Mouse (Mus musculus) forebrain, embryonic 14.5 days (tissue): ENCODE data around the gene Nedd8. TPM values are rescaled to one million over a fixed set of nuclear protein-coding genes. Genes with fewer than 3 reads are reported as not detected.

Experiments
- ATAC-seq: fragments of 200-750 bp; cut with Nextera tagmentation; 2 replicates; pipeline ENCODE4 v1.8.0; 2017; ENCODE audit warnings: mild to moderate bottlenecking, moderate library complexity
- DNase-seq: peaks from one replicate; pipeline ENCODE4 v3.0.0-alpha.2; 2015; ENCODE audit warnings: low spot score
- H3K27ac ChIP-seq: fragments of 300-500 bp; sonication (generic); 2 replicates; pipeline ENCODE4 v1.5.1; 2014; ENCODE audit warnings: low read depth, mild to moderate bottlenecking, control low read depth, low read length, moderate library complexity
- H3K27me3 ChIP-seq: fragments of 300-500 bp; sonication (generic); replicated peaks from 2 replicates; pipeline ENCODE4 v1.6.1; 2014; ENCODE audit warnings: low read length, control low read depth, mixed read lengths; ENCODE audit not compliant: control insufficient read depth, insufficient read depth
- H3K36me3 ChIP-seq: fragments of 300-500 bp; sonication (generic); 2 replicates; pipeline ENCODE4 v1.6.1; 2014; ENCODE audit warnings: low read length, control low read depth; ENCODE audit not compliant: control insufficient read depth, insufficient read depth
- H3K4me1 ChIP-seq: fragments of 300-500 bp; sonication (generic); 2 replicates; pipeline ENCODE4 v1.6.1; 2014; ENCODE audit warnings: antibody characterized with exemption, low read length, control low read depth; ENCODE audit not compliant: control insufficient read depth, insufficient read depth
- H3K4me2 ChIP-seq: fragments of 300-500 bp; sonication (generic); 2 replicates; pipeline ENCODE4 v1.6.1; 2014; ENCODE audit warnings: mild to moderate bottlenecking, control low read depth, low read length
- H3K4me3 ChIP-seq: fragments of 300-500 bp; sonication (generic); 2 replicates; pipeline ENCODE4 v1.5.1; 2014; ENCODE audit warnings: low read depth, low read length, control low read depth
- H3K9ac ChIP-seq: fragments of 300-500 bp; sonication (generic); 2 replicates; pipeline ENCODE4 v1.6.1; 2014; ENCODE audit warnings: mild to moderate bottlenecking, low read length, control low read depth, moderate library complexity
- H3K9me3 ChIP-seq: fragments of 300-500 bp; sonication (generic); replicated peaks from 2 replicates; pipeline ENCODE4 v1.6.1; 2016; ENCODE audit warnings: low read length, control low read depth, mixed read lengths; ENCODE audit not compliant: control insufficient read depth
- WGBS: fragments of 180-500 bp; shearing (Covaris S2); extraction: QIAGEN DNeasy Blood & Tissue Kit; methylation state at CpG from one replicate; pipeline ENCODE4 v1.1.7; 2014; 5-methylcytosine and 5-hydroxymethylcytosine counted together
- polyA plus RNA-seq: library from polyadenylated mRNA; unstranded; fragments of >200 nt; fragmentation: Nextera tagmentation; extraction: Ambion mirVana; gene quantifications from 2 replicates; pipeline ENCODE4 v1.2.1, GENCODE M21; 2014

The Nedd8 gene
- polyA plus RNA-seq, 1 experiment from 2014 or later, result 707 TPM

DNA sequence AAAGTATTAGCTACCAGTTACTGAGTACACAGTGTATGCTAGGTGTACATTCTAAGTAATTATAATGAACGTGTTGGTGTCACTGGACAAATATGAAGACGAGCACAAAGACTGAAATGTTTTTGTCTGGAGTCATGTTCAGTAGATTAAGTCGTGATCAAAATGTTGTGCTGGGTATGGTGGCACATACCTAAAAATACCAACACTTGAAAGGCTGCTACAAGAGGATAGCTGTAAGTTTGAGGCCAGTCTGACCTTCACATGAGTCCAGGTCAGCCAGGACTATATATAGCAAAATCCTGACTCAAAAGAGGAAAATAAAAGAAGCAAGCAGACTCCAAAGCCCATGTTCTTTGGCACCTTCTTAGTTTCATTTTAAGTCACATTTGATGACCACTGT, 15.0 kb downstream of the Nedd8 start:
- Histone ChIP-seq H3K36me3 (peaks cover 13% of the 10 kb centered on the region), H3K27ac (no peak overlapping the region), H3K9me3 (no peaks in the 10 kb centered on the region), H3K4me3 (no peak overlapping the region), H3K4me2 (no peak overlapping the region), H3K9ac (no peak overlapping the region), H3K27me3 (no peaks in the 10 kb centered on the region), H3K4me1 (no peaks in the 10 kb centered on the region)
- ATAC-seq, result no peak
- WGBS, result 91% methylated on average over 3 of the region's 3 CpGs
- DNase-seq, result no peak

- DNase-seq, result no peak
- Histone ChIP-seq H3K27me3 (no peaks in the 10 kb centered on the region), H3K4me2 (no peak overlapping the region), H3K4me3 (no peak overlapping the region), H3K4me1 (no peaks in the 10 kb centered on the region), H3K27ac (no peak overlapping the region), H3K9me3 (no peaks in the 10 kb centered on the region), H3K36me3 (peaks cover 5% of the 10 kb centered on the region; the same call in 1 of the 2 replicates), H3K9ac (no peak overlapping the region)
- WGBS, result 90% methylated on average over 7 of the region's 7 CpGs
- no peak for ATAC-seq
These were observed 20.4 kb downstream of the Nedd8 start for GRCm38 (mm10) chr14:55651528-55651927.

- WGBS, result 98% methylated on average over 2 of the region's 2 CpGs
- H3K27me3 ChIP-seq, result no peaks in the 10 kb centered on the region
- peaks cover 1% of the 10 kb centered on the region for H3K4me1 ChIP-seq
- H3K9ac ChIP-seq, result no peak within 1 kb of the TSS
- DNase-seq, result no peak
- no peak within 1 kb of the TSS for H3K27ac ChIP-seq
- H3K36me3 ChIP-seq, result peaks cover 10% of the 10 kb centered on the region; the same call in 1 of the 2 replicates
- no peaks in the 10 kb centered on the region for H3K9me3 ChIP-seq
- H3K4me2 ChIP-seq, result no peak within 1 kb of the TSS
- H3K4me3 ChIP-seq, result no peak within 1 kb of the TSS
- no peak for ATAC-seq
These were observed 22.0 kb downstream of the Nedd8 start, which contains the start of gene Tssk4 for GRCm38 (mm10) chr14:55649884-55650283. TSS of gene Tssk4 (plus strand) at chr14:55650184.

DNA sequence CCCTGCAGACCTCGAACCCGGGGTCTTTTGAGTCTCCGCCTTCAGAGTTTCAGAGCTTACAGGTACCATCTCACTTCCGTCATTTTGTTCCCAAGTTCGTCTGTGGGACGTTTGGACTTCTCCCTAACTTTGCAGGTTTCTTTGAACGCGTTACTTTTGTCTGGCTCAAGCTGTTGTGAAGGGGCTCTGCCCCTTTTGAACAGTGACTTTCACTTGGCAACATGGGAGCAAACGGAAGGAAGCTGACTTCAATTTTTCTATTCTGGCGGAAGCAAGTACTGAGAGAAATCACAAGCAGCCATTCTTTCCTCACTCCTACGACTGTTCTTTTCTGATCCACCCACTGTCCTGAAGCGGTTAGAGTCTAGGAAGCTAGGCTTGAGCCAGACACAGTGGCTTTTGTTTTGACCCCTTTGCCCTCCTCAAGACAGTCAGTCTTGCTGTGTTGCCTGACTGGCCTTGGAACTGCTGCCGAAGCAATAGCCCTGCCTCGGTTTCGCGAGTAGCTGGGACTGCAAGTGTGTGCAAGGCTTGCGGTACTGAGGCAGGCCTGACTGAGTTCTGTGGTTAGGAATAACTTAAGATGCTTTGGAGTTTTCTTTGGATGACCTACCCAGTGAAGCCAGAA, 27.5 kb downstream of the Nedd8 start:
- peaks cover 34% of the 10 kb centered on the region for H3K36me3 ChIP-seq
- DNase-seq (no peak), ATAC-seq (no peak)
- no peaks in the 10 kb centered on the region for H3K27me3 ChIP-seq
- H3K4me1 ChIP-seq, result peaks cover 17% of the 10 kb centered on the region
- H3K9ac ChIP-seq, result peak overlapping the region; percentile 94
- H3K27ac ChIP-seq, result no peak overlapping the region
- no peaks in the 10 kb centered on the region for H3K9me3 ChIP-seq
- peak overlapping the region; percentile 91 for H3K4me3 ChIP-seq
- H3K4me2 ChIP-seq, result peak overlapping the region; percentile 81
- 31% methylated on average over 17 of the region's 17 CpGs for WGBS

GRCm38 (mm10) chr14:55643060-55643907, 28.6 kb downstream of the Nedd8 start, which contains the start of gene Tm9sf1:
TSS of gene Tm9sf1 (minus strand) at chr14:55643806.
- Histone ChIP-seq H3K9me3 (no peaks in the 10 kb centered on the region), H3K4me1 (peaks cover 17% of the 10 kb centered on the region), H3K9ac (peak within 1 kb of the TSS; percentile 94), H3K27ac (peak within 1 kb of the TSS; percentile 95), H3K4me2 (peak within 1 kb of the TSS; percentile 81), H3K36me3 (peaks cover 45% of the 10 kb centered on the region), H3K27me3 (no peaks in the 10 kb centered on the region), H3K4me3 (peak within 1 kb of the TSS; percentile 91)
- WGBS, result under 1% methylated on average over 85 of the region's 89 CpGs
- DNase-seq (peak; percentile 85), ATAC-seq (peak; percentile 92)

- H3K27me3 ChIP-seq, result no peaks in the 10 kb centered on the region
- H3K4me1 ChIP-seq, result peaks cover 17% of the 10 kb centered on the region
- H3K27ac ChIP-seq, result peak overlapping the region; percentile 95
- 20% methylated on average over 8 of the region's 8 CpGs for WGBS
- ATAC-seq (peak; percentile 19; the same call in 1 of the 2 replicates), DNase-seq (no peak)
- peak overlapping the region; percentile 91 for H3K4me3 ChIP-seq
- peak overlapping the region; percentile 94 for H3K9ac ChIP-seq
- no peaks in the 10 kb centered on the region for H3K9me3 ChIP-seq
- H3K36me3 ChIP-seq, result peaks cover 51% of the 10 kb centered on the region
- H3K4me2 ChIP-seq, result peak overlapping the region; percentile 81
These were observed 29.3 kb downstream of the Nedd8 start for GRCm38 (mm10) chr14:55642679-55643059.

- no peak overlapping the region for H3K4me3 ChIP-seq
- no peak overlapping the region for H3K4me2 ChIP-seq
- no peak for ATAC-seq
- no peak for DNase-seq
- no peaks in the 10 kb centered on the region for H3K9me3 ChIP-seq
- H3K36me3 ChIP-seq, result peaks cover 57% of the 10 kb centered on the region
- H3K27ac ChIP-seq, result no peak overlapping the region
- H3K4me1 ChIP-seq, result peaks cover 17% of the 10 kb centered on the region
- WGBS, result 95% methylated on average over 13 of the region's 13 CpGs
- H3K27me3 ChIP-seq, result no peaks in the 10 kb centered on the region
- no peak overlapping the region for H3K9ac ChIP-seq
These were observed 30.6 kb downstream of the Nedd8 start for GRCm38 (mm10) chr14:55641291-55641690.

DNA sequence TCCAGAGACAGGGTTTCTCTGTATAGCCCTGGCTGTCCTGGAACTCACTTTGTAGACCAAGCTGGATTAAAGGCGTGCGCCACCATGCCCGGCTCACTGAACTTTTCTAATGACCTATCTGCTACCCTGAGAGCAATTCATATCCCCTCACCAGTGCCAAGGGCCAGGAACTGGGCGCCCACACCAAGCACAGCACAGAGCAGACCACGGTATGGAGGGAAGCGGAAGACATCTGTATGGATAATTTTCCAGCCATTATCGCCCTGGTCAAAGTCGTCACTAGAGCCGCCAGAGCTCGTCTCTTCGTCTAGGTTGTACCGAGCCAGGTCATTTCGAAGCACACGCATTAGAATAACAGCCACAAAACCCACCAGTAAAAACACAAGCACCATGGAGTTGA, 31.1 kb downstream of the Nedd8 start:
- DNase-seq (no peak), ATAC-seq (no peak)
- H3K4me1 ChIP-seq, result peaks cover 17% of the 10 kb centered on the region
- H3K4me2 ChIP-seq, result no peak overlapping the region
- H3K4me3 ChIP-seq, result no peak overlapping the region
- no peaks in the 10 kb centered on the region for H3K9me3 ChIP-seq
- H3K9ac ChIP-seq, result no peak overlapping the region
- H3K36me3 ChIP-seq, result peaks cover 58% of the 10 kb centered on the region
- no peak overlapping the region for H3K27ac ChIP-seq
- WGBS, result 96% methylated on average over 14 of the region's 14 CpGs
- no peaks in the 10 kb centered on the region for H3K27me3 ChIP-seq

- Histone ChIP-seq H3K9me3 (no peaks in the 10 kb centered on the region), H3K27ac (no peak within 1 kb of the TSS), H3K36me3 (peaks cover 72% of the 10 kb centered on the region), H3K4me1 (peaks cover 11% of the 10 kb centered on the region), H3K4me2 (no peak within 1 kb of the TSS), H3K4me3 (no peak within 1 kb of the TSS), H3K9ac (no peak within 1 kb of the TSS), H3K27me3 (no peaks in the 10 kb centered on the region)
- no peak for DNase-seq
- 96% methylated on average over 9 of the region's 9 CpGs for WGBS
- ATAC-seq, result no peak
These were observed 34.1 kb downstream of the Nedd8 start, which contains the start of gene Gm49378 for GRCm38 (mm10) chr14:55637795-55638194. TSS of gene Gm49378 (minus strand) at chr14:55637895.
